Mouse (Mus musculus) forelimb bud, embryonic 11.5 days (tissue): ENCODE measurements around the gene Ublcp1.
A peak's percentile ranks its signal among the peaks of the same experiment; 100 is the strongest.
"Not testable (repeated sequence)": the region's sequence is repeated elsewhere in the genome, so short reads cannot be mapped to it uniquely, and the experiment has no call there.

Experiments used
- DNase-seq: peaks from one replicate; pipeline ENCODE4 v3.0.0-alpha.2; 2012; ENCODE audit warnings: low read depth, low spot score

The Ublcp1 gene

GRCm38 (mm10) chr11:44494643-44495323 is 24.5 kb upstream of the Ublcp1 start:
- no peak for DNase-seq

GRCm38 (mm10) chr11:44489117-44489516 is 18.8 kb upstream of the Ublcp1 start:
- no peak for DNase-seq

GRCm38 (mm10) chr11:44485089-44485736 is 14.9 kb upstream of the Ublcp1 start:
- no peak for DNase-seq

- no peak for DNase-seq
Observed at GRCm38 (mm10) chr11:44480246-44480645, 9.9 kb upstream of the Ublcp1 start.

- no peak for DNase-seq
Observed at GRCm38 (mm10) chr11:44478382-44478781, 8.1 kb upstream of the Ublcp1 start.

- no peak for DNase-seq
Observed at GRCm38 (mm10) chr11:44476445-44476844, 6.1 kb upstream of the Ublcp1 start.

- no peak for DNase-seq
Observed at GRCm38 (mm10) chr11:44475467-44475866, 5.2 kb upstream of the Ublcp1 start.

GRCm38 (mm10) chr11:44471337-44471995 is 1.2 kb upstream of the Ublcp1 start:
- peak; percentile 2 for DNase-seq

- DNase-seq, result no peak
Observed at GRCm38 (mm10) chr11:44469646-44470431, 459 bp downstream of the Ublcp1 start.

- peak; percentile 11 for DNase-seq
Observed at GRCm38 (mm10) chr11:44468306-44468790, 1.9 kb downstream of the Ublcp1 start.

GRCm38 (mm10) chr11:44466949-44467442 is 3.3 kb downstream of the Ublcp1 start:
- no peak for DNase-seq

- no peak for DNase-seq
Observed at GRCm38 (mm10) chr11:44461493-44461892, 8.8 kb downstream of the Ublcp1 start.

- peak; percentile 39 for DNase-seq
Observed at GRCm38 (mm10) chr11:44453423-44453822, 16.9 kb downstream of the Ublcp1 start.

GRCm38 (mm10) chr11:44452016-44452415 is 18.3 kb downstream of the Ublcp1 start:
- DNase-seq, result not testable (repeated sequence)

GRCm38 (mm10) chr11:44451046-44451445 is 19.3 kb downstream of the Ublcp1 start:
- DNase-seq, result no peak

GRCm38 (mm10) chr11:44437786-44438185 is 32.5 kb downstream of the Ublcp1 start:
- no peak for DNase-seq

GRCm38 (mm10) chr11:44430036-44430435 is 40.3 kb downstream of the Ublcp1 start:
- no peak for DNase-seq

GRCm38 (mm10) chr11:44427951-44428350 is 42.3 kb downstream of the Ublcp1 start:
- no peak for DNase-seq

GRCm38 (mm10) chr11:44425626-44426025 is 44.7 kb downstream of the Ublcp1 start:
- DNase-seq, result no peak

- DNase-seq, result no peak
Observed at GRCm38 (mm10) chr11:44425006-44425405, 45.3 kb downstream of the Ublcp1 start.

- DNase-seq, result no peak
Observed at GRCm38 (mm10) chr11:44423955-44424354, 46.3 kb downstream of the Ublcp1 start.

- no peak for DNase-seq
Observed at GRCm38 (mm10) chr11:44423261-44423660, 47.0 kb downstream of the Ublcp1 start.
